Mouse (Mus musculus) thymus, postnatal 0 days (tissue): ENCODE data around the gene Gtf2h5. TPM values are rescaled to one million over a fixed set of nuclear protein-coding genes. Genes with fewer than 3 reads are reported as not detected.

Source experiments
- DNase-seq: peaks from one replicate; pipeline ENCODE4 v3.0.0-alpha.2; 2015; ENCODE audit warnings: low spot score
- microRNA-seq: library from miRNA; unstranded; fragments of <30 nt; microRNA quantifications from one replicate; pipeline ENCODE4, GENCODE M21; 2016; ENCODE audit warnings: borderline number of aligned reads
- polyA plus RNA-seq: library from polyadenylated mRNA; unstranded; fragments of >200 nt; fragmentation: Nextera tagmentation; extraction: Ambion mirVana; gene quantifications from 2 replicates; pipeline ENCODE4 v1.2.1, GENCODE M21; 2015

The Gtf2h5 gene
- polyA plus RNA-seq, 1 experiment from 2014 or later, result 177 TPM

GRCm38 (mm10) chr17:6110956-6111355 lies 31.4 kb downstream of the Gtf2h5 start:
- no peak for DNase-seq

- DNase-seq, result no peak
These were observed 34.1 kb downstream of the Gtf2h5 start for GRCm38 (mm10) chr17:6113653-6114052.

- DNase-seq, result no peak
These were observed 35.5 kb downstream of the Gtf2h5 start for GRCm38 (mm10) chr17:6115085-6115484.

- no peak for DNase-seq
These were observed 37.7 kb downstream of the Gtf2h5 start for GRCm38 (mm10) chr17:6117148-6117725.

- DNase-seq, result no peak
These were observed 38.3 kb downstream of the Gtf2h5 start for GRCm38 (mm10) chr17:6117917-6118316.

- DNase-seq, result no peak
These were observed 39.3 kb downstream of the Gtf2h5 start for GRCm38 (mm10) chr17:6118861-6119260.

- no peak for DNase-seq
These were observed 44.2 kb downstream of the Gtf2h5 start for GRCm38 (mm10) chr17:6123776-6124175.

- DNase-seq, result no peak
These were observed 45.9 kb downstream of the Gtf2h5 start for GRCm38 (mm10) chr17:6125441-6125840.

- DNase-seq, result no peak
These were observed 48.5 kb downstream of the Gtf2h5 start for GRCm38 (mm10) chr17:6128039-6128438.

- DNase-seq, result no peak
These were observed 49.8 kb downstream of the Gtf2h5 start for GRCm38 (mm10) chr17:6129361-6129760.

- DNase-seq, result no peak
These were observed 51.5 kb downstream of the Gtf2h5 start for GRCm38 (mm10) chr17:6131083-6131482.

Small RNA genes lying within 50 kb of the gene (microRNA-seq; reads per million reads assigned to microRNA genes)
- not detected for gene Gm22774

Other genes starting within 250 kb of the Gtf2h5 start
- 15.4 and 15.9 TPM in 2 replicates for gene Snx9, start 238.5 kb upstream of the Gtf2h5 start, polyA plus RNA-seq
- 4.2 and 4.5 TPM in 2 replicates for gene Synj2, start 138.5 kb upstream of the Gtf2h5 start, polyA plus RNA-seq
- 2.5 and 2.9 TPM in 2 replicates for gene Serac1, start within 50 bp of the Gtf2h5 start, polyA plus RNA-seq
- 40.8 and 46.4 TPM in 2 replicates for gene Tulp4, start 26.7 kb downstream of the Gtf2h5 start, polyA plus RNA-seq
- 12.1 and 12.2 TPM in 2 replicates for gene Tmem181a, start 177.1 kb downstream of the Gtf2h5 start, polyA plus RNA-seq
- gene Dynlt1a, start 237.7 kb downstream of the Gtf2h5 start, polyA plus RNA-seq, result 14.1 and 16.5 TPM in 2 replicates